Mouse (Mus musculus) erythroblast, adult 5-6 weeks (primary cell): ENCODE results near the gene Ccdc158. TPM values are rescaled to one million over a fixed set of nuclear protein-coding genes. Genes with fewer than 3 reads are reported as not detected.

Experiments
- ATAC-seq: replicated peaks from 2 replicates; pipeline ENCODE4 v1.8.0; 2016; ENCODE audit warnings: moderate number of reproducible peaks, mild to moderate bottlenecking, moderate TSS enrichment, inconsistent platforms; ENCODE audit not compliant: poor library complexity, low FRiP score, severe bottlenecking
- total RNA-seq, 2 experiments: library from RNA; stranded (forward) in 1 of 2; stranded (reverse) in 1 of 2; fragments of 150-400 nt in 1 of 2; fragments of 200-764, 138-1000 nt in 1 of 2; gene quantifications; 2 replicates each; pipeline versions ENCODE4 v1.2.3 to v1.2.4; 2015 to 2017; ENCODE audit warnings: low replicate concordance in 2 of 2

The Ccdc158 gene
- 0.77 and 2.9 TPM in 2 replicates for total RNA-seq (2015; ENCODE audit: low replicate concordance)
- total RNA-seq (2017; ENCODE audit: low replicate concordance): 0.56 TPM in 1 of 2 replicates, not detected in the other

DNA sequence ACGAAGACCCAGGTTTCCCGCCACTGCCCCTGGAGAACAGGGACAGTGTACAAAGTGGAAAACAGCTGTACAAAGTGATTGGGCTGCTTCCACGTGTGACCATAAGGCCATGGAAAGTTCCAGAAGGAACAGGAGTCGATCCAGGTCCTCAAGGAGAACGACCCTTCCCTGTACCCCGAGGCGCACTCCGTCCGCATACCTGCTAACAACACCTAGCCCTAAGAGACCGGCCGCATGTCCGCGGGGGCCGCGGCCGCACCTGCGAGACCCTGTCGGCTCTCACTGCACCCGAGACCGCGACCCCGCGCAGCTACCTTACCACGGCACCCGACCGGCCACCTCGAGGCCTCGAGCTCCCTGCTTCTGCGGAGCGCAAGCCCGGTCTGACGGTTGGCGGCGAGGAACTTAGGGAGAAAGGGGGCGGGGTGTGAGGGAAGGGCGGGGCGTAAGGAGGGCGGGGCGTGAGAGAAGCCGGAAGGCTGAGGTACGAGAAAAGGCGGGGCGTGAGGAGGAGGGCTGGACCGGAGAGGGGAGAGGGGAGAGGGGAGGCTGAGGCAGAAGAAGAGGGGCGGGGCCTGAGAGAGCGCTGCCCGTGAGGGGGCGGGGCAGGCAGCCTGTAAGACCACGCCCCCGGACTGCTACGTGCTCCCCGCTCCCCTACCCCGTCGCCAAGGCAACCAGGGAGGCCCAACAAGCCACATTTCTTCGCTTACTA is at the start of gene Ccdc158:
Ccdc158 (minus strand) TSS at position 413 of the 715 bp plus-strand sequence.
- ATAC-seq: peak; percentile 64

- ATAC-seq: no peak
Observed at GRCm38 (mm10) chr5:92721610-92722009, 46.5 kb upstream of the Ccdc158 start.

- ATAC-seq: no peak
Observed at GRCm38 (mm10) chr5:92718856-92719255, 43.8 kb upstream of the Ccdc158 start.

DNA sequence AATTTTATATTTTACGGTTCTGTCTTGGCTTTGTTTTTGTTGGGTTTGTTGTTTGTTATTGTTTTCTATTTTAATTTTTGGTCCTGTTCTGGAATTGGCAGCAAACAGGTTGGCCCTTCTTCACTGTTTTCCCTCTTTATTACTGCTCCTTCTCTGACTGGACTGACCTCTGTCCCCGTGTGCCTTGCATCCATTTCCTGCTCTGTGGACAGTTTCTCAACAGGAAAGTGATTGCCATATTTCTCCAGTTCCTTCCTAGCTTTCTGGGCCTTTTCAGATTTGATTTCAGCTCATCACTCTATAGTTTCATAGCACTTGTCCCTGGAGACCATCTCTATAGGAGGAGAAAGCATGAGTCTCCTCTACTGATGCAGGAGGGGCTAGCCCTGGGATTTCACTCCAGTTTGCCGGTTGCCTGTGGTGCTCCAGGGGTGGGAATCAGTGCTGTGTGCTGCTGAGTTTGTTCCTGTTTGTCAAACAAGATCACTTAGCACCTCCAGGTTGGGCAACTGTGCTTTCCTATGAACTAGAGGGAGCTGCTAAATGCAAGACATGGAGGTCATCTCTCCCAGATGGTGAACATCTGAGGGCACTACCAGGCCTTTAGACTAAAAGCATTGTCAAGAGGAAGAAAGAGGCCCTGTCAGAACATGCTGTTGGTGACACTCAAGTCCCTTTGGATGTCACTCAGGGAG is 42.7 kb upstream of the Ccdc158 start:
- ATAC-seq: no peak

GRCm38 (mm10) chr5:92715890-92716289 is 40.8 kb upstream of the Ccdc158 start:
- ATAC-seq: no peak

DNA sequence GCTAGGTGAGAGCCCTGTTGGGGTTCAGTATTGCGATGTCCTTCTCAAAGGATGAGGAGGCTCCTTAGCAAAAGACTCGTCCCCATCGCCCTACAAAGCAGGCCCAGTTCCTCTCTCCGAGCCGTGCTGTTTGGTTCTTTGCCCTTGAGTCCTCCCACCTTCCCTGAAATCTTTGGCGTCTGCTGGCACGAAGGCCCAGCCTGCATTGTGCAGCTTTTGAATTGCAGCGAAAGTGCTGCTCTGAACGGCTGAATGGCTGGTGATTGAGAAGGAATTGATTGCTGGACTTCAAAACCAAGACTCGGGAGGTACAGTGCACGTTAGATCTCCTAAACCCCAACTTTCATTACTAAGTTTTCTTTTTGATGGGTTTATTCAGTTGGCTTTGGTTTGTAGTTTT is 40.2 kb upstream of the Ccdc158 start:
- ATAC-seq: no peak

- no peak for ATAC-seq
Observed at GRCm38 (mm10) chr5:92714886-92715285, 39.8 kb upstream of the Ccdc158 start.

DNA sequence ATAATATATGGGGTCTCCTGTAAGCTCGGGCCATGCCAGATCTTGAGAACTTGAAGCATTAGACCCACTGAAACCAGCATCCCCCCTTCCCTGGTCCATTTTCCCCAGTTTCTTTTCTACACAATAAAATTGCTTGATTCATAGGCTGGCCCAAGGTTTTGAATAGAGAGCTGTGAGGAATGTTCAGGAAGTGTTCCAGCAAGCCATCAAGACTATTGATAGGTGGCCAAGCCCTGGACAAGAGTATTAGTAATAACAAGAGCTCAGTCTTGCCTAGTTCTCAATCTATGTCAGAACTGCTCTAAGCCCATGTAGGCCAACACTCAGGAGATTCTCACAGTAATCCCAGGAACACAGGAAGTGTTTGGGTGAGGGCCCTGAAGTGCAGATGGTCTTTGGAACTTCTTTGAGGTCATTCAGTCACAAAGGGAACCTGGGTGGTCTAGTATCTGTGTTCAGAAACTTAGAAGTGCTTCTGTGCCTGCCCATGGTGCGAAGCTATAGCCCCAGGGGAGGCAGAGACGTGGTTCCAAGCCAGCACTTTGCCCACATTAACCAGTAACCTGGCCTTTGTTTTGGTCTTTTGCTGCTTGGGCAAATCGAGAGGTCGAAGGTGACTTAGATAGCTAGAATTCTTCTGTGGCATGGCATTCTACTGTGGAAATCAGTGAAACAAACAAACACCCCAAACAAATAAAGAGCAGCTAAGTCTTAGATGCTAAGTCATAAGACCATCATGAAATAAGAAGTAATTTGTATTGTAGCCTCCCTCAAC is 37.7 kb upstream of the Ccdc158 start:
- ATAC-seq: no peak

DNA sequence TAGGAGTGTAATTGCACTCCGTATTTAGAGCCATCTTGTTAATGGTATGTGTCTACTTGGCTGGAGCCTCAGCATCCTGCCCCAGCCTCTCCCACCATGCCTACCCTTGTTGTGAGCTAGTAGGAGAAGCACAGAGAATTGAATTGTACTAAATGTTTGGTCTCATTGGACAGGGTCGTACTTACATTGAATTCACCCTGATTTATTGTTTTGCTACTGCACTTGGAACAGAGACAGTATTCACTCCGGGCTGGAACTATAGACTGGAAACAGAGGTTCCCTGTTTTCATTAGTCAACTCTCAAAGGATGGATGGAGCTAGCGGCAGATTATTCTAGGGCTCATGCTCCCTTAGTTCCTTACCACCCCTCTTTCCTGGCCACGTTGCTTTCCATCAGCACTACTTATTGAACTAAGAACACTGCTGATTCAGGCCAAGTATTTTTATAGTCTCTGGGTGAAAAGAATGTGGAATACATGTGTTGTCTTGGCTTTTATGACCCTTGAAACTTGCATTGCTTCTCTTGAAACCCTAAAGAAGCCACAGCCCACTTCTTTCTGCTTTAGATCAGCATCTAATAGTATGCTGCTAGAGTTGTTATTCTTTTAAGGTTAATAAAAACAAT is 36.7 kb upstream of the Ccdc158 start:
- no peak for ATAC-seq

- ATAC-seq: no peak
Observed at GRCm38 (mm10) chr5:92710779-92711178, 35.7 kb upstream of the Ccdc158 start.

DNA sequence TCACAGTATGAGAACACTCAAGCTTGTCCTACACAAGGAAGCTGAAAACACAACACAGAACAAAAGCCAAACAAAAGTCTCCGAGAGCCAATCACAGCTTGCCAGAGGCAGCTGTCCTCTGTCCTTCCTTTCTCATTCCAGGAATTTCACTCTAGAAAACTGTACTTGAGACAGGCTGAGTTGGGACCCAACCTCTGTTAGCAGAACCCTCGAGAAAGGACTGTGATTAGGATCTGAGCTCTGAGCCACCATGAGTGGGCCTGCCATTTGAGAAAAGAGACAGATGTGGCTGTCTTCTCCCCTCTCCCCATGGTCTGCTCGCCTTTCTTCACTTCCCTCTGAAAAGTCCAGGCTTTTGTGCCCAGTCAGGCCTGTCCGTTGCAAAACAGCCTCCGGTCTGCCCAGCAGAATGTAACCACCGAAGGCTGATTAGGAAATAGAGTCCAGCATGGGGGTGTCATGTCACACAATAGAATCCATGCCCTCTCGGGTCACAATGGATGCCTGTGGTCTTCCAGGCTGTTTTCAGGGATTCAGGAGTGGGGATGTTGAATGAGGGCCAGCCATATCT is 32.9 kb upstream of the Ccdc158 start:
- ATAC-seq: no peak

DNA sequence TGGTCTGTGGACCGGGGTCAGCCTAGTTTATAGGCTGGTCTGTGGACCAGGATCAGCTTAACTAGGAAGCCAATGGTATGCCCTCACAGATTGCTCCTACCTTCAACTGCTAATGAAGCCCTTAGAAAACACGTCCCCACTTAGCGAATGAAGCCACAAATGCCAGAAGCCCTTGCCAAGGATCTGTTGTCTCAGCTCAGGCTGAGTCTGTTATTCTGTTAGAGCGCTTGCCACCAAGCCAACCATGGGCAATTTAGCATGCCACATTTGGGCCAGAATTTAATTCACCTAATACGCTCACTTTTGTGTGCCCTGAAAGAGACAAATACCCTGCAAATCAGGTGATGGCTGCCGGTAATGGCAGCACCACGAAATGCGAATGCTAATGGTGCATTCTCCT is 28.6 kb upstream of the Ccdc158 start:
- no peak for ATAC-seq

- ATAC-seq: no peak
Observed at GRCm38 (mm10) chr5:92701750-92702149, 26.7 kb upstream of the Ccdc158 start.

GRCm38 (mm10) chr5:92698837-92699529 is 23.9 kb upstream of the Ccdc158 start:
- ATAC-seq: no peak

GRCm38 (mm10) chr5:92698131-92698836 is 23.2 kb upstream of the Ccdc158 start:
- ATAC-seq: no peak

- ATAC-seq: no peak
Observed at GRCm38 (mm10) chr5:92694316-92694995, 19.4 kb upstream of the Ccdc158 start.

GRCm38 (mm10) chr5:92693744-92694143 is 18.7 kb upstream of the Ccdc158 start:
- no peak for ATAC-seq
